Mouse (Mus musculus) liver, embryonic 14.5 days (tissue): Measurements from ENCODE around the gene Fcamr.

Experiments used
- CTCF ChIP-seq: IDR thresholded peaks from 2 replicates; pipeline ENCODE4 v1.5.1; 2016; ENCODE audit warnings: antibody characterized with exemption, low read depth, control low read depth
- EP300 ChIP-seq: IDR thresholded peaks from 2 replicates; pipeline ENCODE4 v1.6.1; 2016; ENCODE audit warnings: antibody characterized with exemption, low read depth

DNA sequence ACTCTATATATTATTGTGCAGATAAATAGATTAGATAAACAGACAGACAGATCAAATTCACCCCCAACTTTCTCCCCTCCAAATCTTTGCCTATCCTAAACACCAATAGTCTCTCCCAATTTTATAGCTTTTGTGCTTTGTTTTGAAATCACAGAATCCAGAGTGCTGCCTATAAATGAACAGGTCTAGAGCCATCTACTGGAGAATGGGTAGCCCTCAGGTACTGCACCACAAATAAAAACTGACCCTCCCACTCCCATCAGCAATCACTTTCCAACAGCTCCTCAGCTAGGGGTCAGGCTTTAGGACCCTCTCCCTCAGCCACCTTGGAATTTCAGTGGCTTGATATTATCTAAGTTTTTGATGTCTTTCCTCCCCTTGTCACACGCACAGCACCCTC lies 24.1 kb upstream of the Fcamr start:
- TF ChIP-seq EP300 (no peak), CTCF (peak; percentile 61)
